Mouse (Mus musculus): ENCODE results near the gene Peli2.
"Not testable (repeated sequence)": the region's sequence is repeated elsewhere in the genome, so short reads cannot be mapped to it uniquely, and the experiment has no call there.

Peli2 gene

DNA sequence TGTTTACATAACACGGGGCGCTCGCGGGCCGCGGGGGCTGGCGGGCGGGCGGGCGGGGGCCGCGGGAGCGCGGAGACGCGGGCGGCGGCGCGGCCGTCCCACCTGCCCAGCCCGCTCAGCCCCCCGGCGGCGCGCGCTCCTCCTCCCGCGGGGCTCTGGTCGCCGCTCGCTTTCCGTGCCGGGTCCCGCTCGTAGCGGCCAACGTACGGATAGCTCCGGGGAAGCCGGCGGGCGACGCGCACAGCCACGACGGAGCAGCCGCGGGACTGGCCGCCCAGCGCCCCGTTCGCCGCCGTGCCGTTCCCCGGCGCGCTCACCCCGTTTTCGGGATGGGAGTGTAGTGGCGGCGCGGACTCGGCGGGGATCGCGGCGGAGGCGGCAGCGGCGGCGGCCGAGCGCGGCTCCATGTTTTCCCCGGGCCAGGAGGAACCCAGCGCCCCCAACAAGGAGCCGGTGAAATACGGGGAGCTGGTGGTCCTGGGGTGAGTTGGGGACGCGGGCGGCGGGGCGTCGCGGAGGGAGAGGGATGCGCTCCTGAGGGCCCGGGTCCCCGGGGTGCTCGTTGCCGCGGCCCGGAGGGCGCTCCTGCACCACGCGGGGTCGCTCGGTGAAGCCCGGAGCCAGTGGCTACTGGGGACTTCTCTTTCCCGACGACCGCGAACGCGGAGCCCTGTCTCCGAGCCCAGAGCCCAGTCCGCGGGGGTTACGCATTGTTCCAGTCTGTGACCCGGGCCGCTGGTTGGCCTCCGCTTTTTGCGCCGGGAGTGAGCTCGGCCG lies at the start of gene Peli2:
Peli2 (plus strand) TSS at position 72 of the 777 bp plus-strand sequence.
- DNase-seq = peak; percentile 68

DNA sequence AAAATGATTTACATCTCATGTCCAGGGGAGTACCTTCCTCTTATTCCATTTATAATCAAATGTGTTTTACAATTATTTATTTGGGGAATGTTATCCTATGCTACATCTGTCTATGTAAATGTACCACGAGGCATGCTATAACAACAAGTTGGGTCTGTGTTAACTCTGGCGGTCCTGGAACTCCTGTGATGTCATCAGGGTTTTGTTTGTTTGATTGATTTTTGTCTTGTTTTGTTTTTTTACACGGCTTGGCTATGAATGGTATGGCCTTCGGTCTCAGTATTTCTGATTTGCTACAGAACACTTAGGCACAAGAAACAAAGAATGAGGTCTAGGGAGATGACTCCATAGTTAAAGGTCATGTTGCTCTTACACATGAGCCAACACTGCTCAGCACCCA lies 48.5 kb upstream of the Peli2 start:
- no peak for DNase-seq

DNA sequence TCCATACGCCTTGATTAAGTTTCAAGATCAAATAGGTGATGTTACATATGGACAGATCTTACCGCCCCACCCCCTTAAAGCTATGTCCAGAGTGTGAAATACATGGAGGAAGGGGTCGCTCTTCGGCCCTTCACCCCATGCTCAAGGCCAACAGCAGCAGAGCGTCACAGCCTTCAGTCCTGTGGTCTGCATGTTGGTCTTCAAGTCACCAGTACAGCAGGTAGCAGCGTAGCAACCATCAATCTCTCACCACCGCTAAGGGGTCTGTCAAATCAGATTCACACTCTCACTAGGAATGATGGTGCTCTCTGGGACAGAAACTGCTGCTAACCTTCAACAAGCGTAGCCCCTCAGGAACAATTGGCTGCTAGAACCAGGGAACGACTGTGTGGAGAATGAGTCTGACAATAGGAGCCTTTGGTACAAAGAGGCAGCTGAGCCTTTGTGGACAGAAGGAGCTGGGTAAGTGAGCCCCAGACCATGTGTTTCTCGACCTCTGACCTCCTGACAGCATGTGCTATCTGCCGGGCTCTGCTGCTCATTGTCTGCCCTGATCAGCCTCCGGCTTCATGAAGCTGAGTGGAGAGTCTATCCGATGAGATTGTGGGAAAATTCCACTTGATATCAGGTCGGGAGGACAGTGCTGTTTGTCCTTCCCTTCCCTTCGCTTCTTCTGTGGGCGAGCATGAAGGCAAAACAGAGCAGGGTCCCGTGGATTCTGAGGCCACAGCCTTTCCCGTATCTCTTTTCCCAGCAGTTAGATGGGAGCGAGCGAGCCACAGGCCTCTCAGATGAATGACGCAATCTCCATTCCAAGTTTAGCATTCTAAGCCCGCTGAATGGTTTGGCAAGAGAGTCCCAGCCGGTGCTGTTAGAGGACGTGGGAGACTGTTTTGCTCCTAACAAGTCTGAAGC lies 47.1 kb upstream of the Peli2 start:
- DNase-seq = peak; percentile 64

DNA sequence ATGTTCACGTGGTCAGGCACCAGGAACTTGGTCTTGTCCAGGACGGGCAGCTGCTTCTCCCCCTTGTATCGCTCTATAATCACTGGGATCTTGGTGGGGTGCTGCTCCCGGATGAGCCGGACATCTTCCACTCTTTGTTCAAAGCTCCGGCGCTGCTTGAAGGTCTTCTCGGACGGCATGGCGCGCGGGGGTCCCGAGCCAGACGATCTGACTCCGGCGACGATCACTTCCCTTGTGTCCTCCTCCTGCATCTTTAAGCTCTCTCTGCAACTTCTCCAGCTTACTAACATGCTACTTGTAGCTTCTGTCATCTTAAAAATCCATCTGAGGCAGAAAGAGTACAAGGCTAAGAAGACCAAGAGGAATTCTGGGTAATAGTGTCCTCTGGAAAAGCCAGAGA lies 41.0 kb upstream of the Peli2 start:
- DNase-seq = not testable (repeated sequence)

DNA sequence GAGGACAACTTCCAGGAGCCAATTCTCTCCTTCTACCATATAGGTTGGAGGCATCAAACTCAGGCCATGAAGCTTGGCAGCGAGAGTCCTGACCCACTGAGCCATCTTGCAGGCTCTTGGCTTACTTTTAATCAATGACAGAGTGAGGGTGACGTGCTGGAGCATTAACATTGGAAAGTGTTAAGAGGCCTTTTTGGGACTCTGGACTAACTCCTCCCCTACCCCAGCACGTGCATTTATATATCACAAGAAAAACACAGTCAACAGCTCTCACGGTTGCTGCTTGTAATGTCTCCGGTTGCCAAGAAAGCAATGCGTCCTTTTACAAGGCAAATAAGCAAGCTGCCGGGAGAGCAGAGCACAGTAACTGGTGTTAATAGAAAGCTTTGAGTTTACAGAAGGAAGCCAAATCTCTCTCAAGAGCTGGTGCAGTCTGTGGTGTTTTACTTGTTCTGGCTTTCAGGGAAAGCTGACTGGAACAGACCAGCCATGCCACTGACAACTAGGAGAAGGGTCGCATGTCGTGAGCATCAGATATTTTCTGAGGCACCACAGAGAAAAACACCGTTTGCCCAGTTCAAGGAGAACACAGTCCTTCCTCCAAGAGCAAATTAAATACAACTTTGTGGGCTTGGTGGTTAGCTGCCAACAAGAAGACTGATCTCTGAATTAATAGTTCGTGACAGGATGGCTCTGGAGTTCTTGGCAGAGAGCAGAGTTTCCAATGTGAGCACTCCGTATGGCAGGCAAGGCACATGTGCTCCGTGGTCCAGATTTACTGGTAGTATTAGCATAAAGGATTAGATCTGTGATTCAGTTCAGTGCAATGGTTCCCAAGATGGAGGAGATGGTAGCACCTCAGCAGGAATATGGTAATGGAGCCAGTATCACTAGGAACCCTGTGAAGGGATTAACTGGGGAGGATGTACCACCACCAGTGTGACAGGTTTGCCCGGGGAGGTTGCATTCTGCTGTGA lies 36.5 kb upstream of the Peli2 start:
- peak; percentile 8 for DNase-seq

DNA sequence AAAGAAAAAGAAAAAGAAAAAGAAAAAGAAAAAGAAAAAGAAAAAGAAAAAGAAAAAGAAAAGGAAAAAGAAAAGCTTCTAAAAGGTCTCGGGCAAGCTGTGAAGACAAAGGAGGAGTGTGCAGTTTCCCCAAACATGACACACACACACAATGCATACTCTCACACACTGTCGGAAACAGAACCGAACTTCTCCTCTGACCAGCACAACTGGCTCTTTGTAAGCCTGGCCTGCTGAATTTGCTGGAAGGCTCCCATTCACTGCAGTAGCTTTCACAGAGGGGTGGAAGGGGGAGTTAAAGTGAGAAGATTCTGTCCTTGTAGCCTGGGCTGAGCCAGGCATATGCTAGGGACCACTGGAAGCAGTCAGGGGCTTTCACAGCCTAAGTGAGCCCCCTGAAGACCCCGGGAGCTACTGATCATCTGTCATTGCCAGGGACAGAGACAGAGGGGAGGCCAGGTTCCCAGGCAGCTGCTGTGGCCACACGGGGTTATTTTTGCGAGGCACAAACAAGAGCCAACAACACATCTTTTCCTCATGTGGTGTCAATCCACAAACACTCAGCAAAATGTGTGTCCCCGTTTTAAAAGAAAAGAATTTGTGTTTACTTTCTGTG lies 33.8 kb upstream of the Peli2 start:
- DNase-seq = peak; percentile 23

DNA sequence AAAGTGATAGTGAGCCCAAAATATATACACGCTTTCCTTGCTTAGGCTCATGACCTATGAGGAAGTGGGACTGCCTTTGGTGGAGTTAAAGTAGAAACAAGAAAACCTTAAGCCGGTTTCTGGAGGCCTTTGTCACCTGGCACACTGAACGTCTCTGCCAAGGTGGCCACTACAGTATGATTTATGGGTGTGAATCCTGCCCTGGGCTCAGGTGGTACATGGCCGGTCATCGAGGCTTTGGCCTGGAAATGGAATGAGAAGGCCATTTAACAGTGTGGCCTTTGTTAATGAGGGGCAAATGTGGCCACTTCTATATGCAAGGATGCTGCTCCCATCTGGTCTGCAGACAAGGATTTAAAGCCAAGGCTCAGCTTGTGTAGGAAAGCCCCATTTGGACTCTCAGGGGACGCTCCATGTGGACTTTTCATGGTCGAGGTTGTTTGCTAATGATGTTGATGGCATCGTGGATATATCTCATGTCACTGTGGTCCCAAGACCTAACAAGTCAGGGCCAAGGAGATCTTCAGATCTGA lies 33.3 kb upstream of the Peli2 start:
- DNase-seq = no peak

DNA sequence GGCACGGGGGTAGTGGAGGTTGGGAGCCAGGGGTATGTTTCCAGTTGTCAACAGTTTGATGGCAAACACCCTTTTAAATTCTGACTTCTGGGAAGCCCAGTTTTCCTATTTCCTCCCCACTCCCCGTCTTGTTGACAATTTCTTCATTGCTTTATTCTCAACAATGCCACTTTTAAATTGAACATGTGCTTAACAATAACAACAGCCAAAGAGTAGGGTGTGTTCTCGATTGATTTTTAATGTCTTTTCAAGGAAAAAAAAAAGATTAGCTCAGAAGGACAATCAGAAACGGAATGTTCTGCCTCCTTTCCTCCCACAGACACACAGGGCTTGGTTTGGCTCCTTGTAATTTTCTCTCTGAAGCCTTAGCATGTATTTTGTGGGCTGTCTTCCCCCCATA lies 30.2 kb upstream of the Peli2 start:
- no peak for DNase-seq

DNA sequence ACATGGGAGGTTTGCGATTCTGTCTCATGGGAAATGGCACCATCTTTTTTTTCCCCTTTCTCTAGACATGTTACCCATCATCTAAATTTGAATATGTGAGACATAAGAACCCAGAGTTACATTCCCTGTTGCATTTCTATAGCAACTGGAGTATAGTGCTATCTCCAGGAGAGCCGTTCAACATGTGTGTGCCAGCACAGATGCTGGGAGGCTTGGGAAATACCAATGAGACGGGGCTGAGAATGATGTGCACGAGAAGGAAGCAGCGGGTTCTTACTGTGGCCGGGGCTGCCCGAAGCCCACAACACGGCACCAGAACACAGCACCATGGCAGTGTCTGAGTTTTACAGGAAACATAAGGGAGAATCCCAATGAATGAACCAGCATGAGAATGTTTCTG lies 29.5 kb upstream of the Peli2 start:
- no peak for DNase-seq

DNA sequence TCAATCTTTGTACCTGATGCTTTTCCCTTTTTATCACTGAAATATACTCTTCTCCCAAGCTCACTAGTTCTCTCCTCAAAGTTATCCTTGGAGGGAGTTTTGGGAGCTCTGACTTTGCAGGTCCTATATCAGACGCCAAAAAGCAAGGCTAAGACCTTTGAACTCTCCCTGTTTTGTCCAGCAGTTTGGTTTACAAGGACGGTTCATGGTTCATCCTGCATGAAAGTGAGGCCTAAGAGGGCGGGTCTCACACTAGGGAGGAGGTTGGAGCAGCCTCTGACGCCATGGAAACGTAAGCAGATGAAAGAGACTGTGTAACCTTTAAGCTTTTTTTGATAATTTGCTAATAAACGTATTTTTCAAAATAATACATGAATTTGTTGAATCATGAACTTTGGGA lies 22.4 kb upstream of the Peli2 start:
- DNase-seq = no peak

DNA sequence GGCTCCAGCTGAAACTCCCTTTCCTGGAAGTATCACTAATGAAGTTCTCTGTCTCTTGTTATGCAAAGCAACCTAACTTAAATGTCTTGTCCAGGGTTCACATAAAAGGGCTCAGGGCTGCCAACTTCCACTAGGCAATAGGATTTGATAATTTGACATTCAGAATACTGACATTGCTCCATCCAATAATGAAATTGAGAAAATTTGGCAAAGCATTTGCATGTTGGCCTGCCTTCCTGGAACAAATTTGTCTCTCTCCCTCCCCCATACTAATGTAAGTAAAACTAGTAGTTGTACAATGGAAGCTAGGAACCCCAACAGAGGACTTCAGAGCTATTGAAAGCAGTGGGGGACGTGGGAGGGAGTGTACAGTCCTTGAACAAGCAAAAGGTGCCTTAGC lies 21.3 kb upstream of the Peli2 start:
- no peak for DNase-seq

DNA sequence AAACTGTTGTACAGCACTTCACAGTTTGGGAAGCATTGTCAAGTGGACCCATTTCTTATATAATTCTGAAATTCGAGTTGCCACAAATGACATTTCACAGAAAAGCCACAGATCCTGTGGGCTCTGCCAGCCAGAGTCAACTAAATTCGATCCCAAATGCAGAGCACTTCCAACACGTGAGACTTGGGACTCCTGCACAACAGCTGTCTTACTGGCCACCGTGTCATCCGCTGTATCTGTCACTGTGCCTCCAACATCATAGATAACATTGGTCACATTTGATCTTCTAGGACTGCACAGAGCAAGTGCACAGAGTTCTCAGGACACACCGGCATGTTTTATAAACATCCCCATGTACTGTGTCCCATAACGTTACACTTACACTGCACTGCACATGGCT lies 14.2 kb upstream of the Peli2 start:
- DNase-seq = no peak

DNA sequence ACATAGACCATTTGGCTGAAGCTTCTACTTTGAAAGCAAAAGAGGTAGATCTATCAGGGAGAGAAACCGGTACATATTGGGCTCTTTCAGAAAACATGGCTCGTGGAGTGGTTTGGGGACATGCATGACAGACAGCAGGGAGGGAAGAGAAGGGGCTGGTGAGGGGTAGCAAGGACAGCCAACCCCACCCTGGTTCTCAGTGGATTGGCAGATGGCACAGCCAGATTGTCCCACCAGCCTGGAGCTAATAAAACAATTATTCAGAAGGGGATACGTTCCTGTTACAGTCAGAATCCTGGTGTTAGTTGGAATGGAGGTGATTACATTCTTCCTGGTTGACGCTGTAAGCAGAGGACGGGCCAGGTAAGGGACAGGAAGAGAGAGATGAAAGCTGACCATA lies 2.6 kb upstream of the Peli2 start:
- no peak for DNase-seq

DNA sequence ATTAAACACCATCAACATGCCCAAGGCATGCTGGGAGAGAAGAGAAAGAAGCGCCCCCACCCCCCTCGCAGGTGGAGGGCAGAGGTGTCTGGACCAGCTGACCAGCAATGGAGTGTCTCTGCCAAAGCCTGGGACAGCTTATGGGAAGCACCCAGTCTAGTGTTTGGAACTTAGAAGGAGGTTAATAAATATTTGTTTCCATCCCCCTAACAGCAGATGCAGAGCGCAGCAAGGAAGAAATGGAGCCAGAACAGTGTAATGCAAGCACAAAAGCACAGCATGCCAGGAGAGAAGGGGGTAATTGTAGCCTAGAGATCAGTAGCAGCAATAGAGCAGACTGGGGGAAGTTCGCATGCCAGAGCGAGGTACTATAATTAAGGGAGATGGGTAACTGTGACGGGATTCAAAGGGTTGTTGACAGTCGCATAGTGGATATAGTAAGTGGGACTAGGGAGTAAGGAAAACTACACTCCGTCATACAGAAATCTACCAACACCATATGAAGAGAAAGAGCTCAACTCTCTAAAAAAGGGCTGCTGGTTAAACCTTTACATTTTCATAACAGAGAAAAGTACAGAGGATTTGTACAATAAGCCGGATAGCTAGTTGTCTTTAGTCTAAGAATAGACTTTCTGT lies 1.5 kb upstream of the Peli2 start:
- DNase-seq = no peak

DNA sequence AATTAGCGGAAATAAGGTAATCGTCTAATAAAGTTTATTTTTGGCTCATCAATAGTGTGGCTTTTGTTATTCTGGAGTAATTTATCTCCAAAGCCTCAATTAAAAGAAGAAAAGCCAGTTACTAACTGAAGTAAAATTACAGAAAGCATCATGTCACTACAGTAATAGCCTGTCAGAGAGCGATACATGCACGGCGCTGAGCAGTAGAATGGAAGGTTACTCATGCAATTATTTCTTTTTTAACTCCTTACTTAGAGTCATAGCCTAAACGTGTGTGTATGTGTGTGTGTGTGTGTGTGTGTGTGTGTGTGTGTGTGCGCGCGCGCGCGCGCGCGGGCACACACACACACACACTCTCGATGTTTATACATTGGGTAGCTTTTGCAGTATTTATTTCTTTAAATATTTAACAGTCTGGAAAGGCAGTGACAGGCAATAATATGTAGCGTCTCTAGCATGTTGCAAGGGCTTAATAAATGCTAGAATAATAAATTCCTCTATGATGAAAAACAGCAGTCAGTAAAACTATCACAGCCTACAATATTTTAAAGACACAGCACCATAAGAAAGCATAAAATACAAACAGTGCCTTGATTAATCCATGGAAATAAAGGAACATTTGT lies 864 bp upstream of the Peli2 start:
- DNase-seq = no peak

DNA sequence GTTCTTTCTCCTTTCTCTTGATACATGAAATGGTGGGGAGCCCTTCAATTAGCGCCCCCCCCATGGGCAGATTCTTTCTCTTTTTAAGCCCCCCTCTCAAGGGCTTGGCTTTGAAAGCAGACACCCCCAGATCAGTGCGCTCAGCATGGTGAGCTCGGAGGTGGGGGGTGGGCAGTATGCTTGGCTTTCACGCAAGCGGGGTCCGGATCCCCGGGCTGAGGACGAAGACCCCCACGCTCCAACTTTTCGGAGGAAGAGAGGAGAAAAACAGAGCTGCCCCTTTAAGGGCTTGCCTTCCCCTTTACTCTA lies 226 bp upstream of the Peli2 start:
- DNase-seq = no peak

DNA sequence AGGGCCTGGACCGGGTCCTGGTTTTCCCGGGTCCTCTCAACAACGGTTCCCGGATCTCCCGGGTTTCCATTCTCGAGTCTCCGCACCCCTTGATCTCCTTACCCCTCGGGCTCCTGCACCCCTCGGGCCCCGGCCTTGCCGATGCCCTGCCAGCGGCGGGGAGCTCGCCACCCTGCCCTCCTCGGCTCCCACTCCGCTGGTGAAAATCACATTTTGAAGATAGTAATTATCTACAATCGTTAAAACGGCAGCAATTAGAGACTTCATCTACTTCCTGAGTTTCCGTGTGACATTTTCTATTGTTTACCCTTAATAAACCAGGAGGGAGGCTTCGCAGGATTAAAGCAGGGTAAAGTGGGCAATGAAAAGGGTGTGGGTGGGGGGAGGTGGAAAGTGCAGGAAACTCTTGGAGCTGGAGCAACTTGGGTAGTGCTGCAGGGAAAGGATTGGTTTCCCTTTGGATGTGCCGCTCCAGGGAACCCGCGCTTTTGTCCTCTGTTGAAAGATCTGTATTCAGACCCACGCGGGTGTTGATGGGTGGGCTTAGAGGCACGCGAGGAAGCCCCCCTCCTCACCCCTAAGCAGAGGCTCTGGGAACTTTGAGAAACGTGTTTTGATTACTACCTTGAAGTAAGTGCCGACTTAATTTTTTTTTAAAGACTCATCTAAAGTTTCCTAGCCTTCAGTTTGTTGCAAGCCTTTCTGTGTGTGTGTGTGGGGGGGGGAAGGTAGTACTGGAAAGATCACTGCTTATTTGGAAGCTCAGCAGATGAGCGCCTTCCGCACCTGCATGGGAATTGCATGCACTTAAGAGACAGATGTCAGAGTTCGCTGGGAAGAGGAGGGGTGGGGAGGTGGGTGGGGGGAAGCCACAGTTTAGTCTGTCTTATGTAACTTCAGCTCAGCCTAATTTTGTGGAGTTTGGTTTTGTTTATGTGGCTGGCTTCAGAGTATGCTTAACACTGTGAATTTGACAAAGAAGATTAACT lies 1.2 kb downstream of the Peli2 start:
- DNase-seq = peak; percentile 41

DNA sequence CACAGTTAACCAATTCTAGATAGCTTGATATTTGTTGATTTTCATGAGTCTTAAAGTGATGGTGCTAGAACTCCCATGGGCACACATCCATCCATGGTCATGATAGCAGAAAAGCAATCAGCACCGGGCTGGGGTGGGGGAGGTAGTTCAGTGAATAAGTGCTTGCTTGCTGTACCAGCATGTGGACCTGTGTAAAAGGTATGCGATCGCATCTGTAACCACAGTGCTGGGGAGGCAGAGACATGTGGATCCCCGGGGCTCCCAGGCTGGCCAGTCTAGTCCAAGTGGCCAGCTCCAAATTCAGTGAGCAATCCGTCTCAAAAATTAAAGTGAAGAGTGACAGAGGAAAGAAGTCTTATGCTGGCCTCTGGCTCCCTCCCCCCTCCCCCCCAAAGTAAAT lies 3.4 kb downstream of the Peli2 start:
- DNase-seq = no peak

DNA sequence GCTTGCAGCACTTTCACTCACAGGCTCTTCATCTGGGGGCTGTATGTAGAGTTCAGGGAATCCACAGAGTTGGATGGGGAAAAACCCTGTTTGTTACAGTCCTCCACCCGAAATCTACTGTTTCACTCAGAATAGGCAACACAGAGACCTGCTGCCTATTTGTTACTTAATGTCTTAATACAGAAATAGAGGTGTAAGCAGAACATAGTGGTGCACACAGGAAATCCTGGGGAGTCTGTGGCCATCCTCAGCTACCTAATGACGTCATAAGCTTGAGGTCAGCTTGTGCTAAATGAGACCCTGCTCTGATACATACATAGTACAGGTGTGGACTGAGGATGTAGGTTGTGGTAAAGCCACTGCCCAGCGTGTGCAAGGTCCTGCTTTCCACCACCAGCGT lies 4.2 kb downstream of the Peli2 start:
- DNase-seq = no peak

DNA sequence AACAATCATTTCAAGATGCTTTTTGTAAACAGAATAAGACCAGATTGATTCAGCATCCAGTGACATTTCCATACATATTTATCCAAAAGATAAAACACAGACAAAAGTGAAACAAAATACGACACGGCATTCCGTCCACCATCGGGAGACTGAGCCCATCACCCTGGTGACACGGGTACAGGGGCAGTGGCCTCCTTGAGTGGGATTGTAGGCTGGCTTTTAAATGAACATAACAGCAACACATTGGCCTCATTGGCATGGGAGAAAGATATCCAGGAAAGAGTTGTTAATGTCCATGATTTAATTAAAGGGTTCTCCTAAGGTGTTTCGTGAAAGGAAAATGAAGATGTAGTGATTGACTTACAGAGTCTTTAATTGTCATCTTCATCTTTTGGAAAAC lies 5.3 kb downstream of the Peli2 start:
- no peak for DNase-seq
